Mouse (Mus musculus) MEL (cell line): ENCODE measurements around the gene Dcst1. TPM values are rescaled to one million over a fixed set of nuclear protein-coding genes. Genes with fewer than 3 reads are reported as not detected.

ENCODE experiments used
- DNase-seq: peaks from one replicate; pipeline ENCODE4 v3.0.0; 2011; ENCODE audit warnings: low read depth, low spot score
- H3K27ac ChIP-seq: 2 replicates; pipeline ENCODE4 v1.5.1; 2012; ENCODE audit warnings: low read depth, mild to moderate bottlenecking, control low read depth, low read length, moderate library complexity; ENCODE audit not compliant: control insufficient read depth
- H3K27me3 ChIP-seq, 2 experiments: fragments of 150-350 bp in 1 of 2; sonication (generic) in 1 of 2; 2 replicates each; pipeline ENCODE4 v1.6.1; 2012; ENCODE audit warnings: low read length in 2 of 2, mild to moderate bottlenecking in 2 of 2, improper control_type of control experiment in 1 of 2, moderate library complexity in 1 of 2; ENCODE audit not compliant: insufficient read depth in 2 of 2, control insufficient read depth in 1 of 2
- H3K36me3 ChIP-seq, 2 experiments: 2 replicates each; pipeline ENCODE4 v1.6.1; 2012 to 2014; ENCODE audit warnings: low read length in 2 of 2, improper control_type of control experiment in 1 of 2, inconsistent platforms in 1 of 2, mild to moderate bottlenecking in 1 of 2; ENCODE audit not compliant: insufficient read depth in 2 of 2, control insufficient read depth in 1 of 2
- H3K4me1 ChIP-seq, 2 experiments: fragments of 150-350 bp in 1 of 2; sonication (generic) in 1 of 2; 2 replicates each; pipeline ENCODE4 v1.6.1; 2012; ENCODE audit warnings: low read length in 2 of 2, improper control_type of control experiment in 1 of 2, mild to moderate bottlenecking in 1 of 2; ENCODE audit not compliant: insufficient read depth in 2 of 2, control insufficient read depth in 1 of 2
- H3K4me3 ChIP-seq, 2 experiments: fragments of 150-350 bp in 1 of 2; sonication (generic) in 1 of 2; 2 replicates each; pipeline ENCODE4 v1.5.1; 2012; ENCODE audit warnings: low read depth in 2 of 2, low read length in 2 of 2, mild to moderate bottlenecking in 2 of 2, moderate library complexity in 2 of 2, control low read depth in 1 of 2, improper control_type of control experiment in 1 of 2; ENCODE audit not compliant: control insufficient read depth in 1 of 2, insufficient read depth in 1 of 2
- H3K79me2 ChIP-seq: 2 replicates; pipeline ENCODE4 v1.6.1; 2012; ENCODE audit warnings: mild to moderate bottlenecking, low read length, moderate library complexity; ENCODE audit not compliant: control insufficient read depth, poor library complexity, insufficient read depth
- H3K9ac ChIP-seq: 2 replicates; pipeline ENCODE4 v1.6.1; 2012; ENCODE audit warnings: low read depth, mild to moderate bottlenecking, control low read depth, low read length, moderate library complexity; ENCODE audit not compliant: control insufficient read depth, poor library complexity, severe bottlenecking
- H3K9me3 ChIP-seq: fragments of 150-350 bp; sonication (generic); replicated peaks from 2 replicates; pipeline ENCODE4 v1.6.1; 2012; ENCODE audit warnings: mild to moderate bottlenecking, low read length, improper control_type of control experiment, moderate library complexity; ENCODE audit not compliant: insufficient read depth
- CHD1 ChIP-seq: IDR thresholded peaks from 2 replicates; pipeline ENCODE4 v1.6.1; 2012; ENCODE audit warnings: low read depth, mild to moderate bottlenecking, inconsistent platforms, low read length, improper control_type of control experiment
- CTCF ChIP-seq, 3 experiments: IDR thresholded peaks in 2 of 3; conservative IDR thresholded peaks in 1 of 3; 2 replicates each; pipeline ENCODE4 v1.5.1; 2011 to 2012; ENCODE audit warnings: low read length in 3 of 3, low read depth in 2 of 3, mild to moderate bottlenecking in 2 of 3, improper control_type of control experiment in 1 of 3, inconsistent platforms in 1 of 3, mixed read lengths in 1 of 3, moderate library complexity in 1 of 3; ENCODE audit not compliant: control insufficient read depth in 1 of 3, insufficient read depth in 1 of 3, poor library complexity in 1 of 3, severe bottlenecking in 1 of 3
- EP300 ChIP-seq, 2 experiments: IDR thresholded peaks; 2 replicates each; pipeline ENCODE4 v1.6.1; 2011; ENCODE audit warnings: improper control_type of control experiment in 2 of 2, low read length in 2 of 2, low read depth in 1 of 2, mild to moderate bottlenecking in 1 of 2
- GABPA ChIP-seq: IDR thresholded peaks from 2 replicates; pipeline ENCODE4 v1.6.1; 2012; ENCODE audit warnings: low read depth, mild to moderate bottlenecking, inconsistent platforms, low read length, improper control_type of control experiment, moderate library complexity
- GATA1 ChIP-seq: IDR thresholded peaks from 2 replicates; pipeline ENCODE4 v1.6.1; 2011; ENCODE audit warnings: low read depth, low read length, improper control_type of control experiment
- HCFC1 ChIP-seq: IDR thresholded peaks from 2 replicates; pipeline ENCODE4 v1.6.1; 2012; ENCODE audit warnings: low read depth, mild to moderate bottlenecking, inconsistent platforms, low read length, improper control_type of control experiment, moderate library complexity
- JUND ChIP-seq: IDR thresholded peaks from 2 replicates; pipeline ENCODE4 v1.6.1; 2011; ENCODE audit warnings: low read depth, mild to moderate bottlenecking, improper control_type of control experiment, low read length
- KAT2A ChIP-seq: conservative IDR thresholded peaks from 2 replicates; pipeline ENCODE4 v1.6.1; 2012; ENCODE audit warnings: low read depth, low read length, improper control_type of control experiment, inconsistent platforms
- MAFK ChIP-seq: IDR thresholded peaks from 2 replicates; pipeline ENCODE4 v1.6.1; 2011; ENCODE audit warnings: low read depth, mild to moderate bottlenecking, low read length, improper control_type of control experiment, borderline replicate concordance
- MAX ChIP-seq: IDR thresholded peaks from 2 replicates; pipeline ENCODE4 v1.6.1; 2011; ENCODE audit warnings: low read length, improper control_type of control experiment
- MYC ChIP-seq: IDR thresholded peaks from 2 replicates; pipeline ENCODE4 v1.6.1; 2011; ENCODE audit warnings: low read depth, mild to moderate bottlenecking, low read length, improper control_type of control experiment, moderate library complexity
- NELFE ChIP-seq: IDR thresholded peaks from 2 replicates; pipeline ENCODE4 v1.6.1; 2011; ENCODE audit warnings: low read depth, low read length, improper control_type of control experiment
- RCOR1 ChIP-seq: IDR thresholded peaks from 2 replicates; pipeline ENCODE4 v1.6.1; 2012; ENCODE audit warnings: low read depth, mild to moderate bottlenecking, inconsistent platforms, low read length, improper control_type of control experiment
- SMC3 ChIP-seq: IDR thresholded peaks from 2 replicates; pipeline ENCODE4 v1.6.1; 2011; ENCODE audit warnings: low read depth, low read length, improper control_type of control experiment
- TBP ChIP-seq: IDR thresholded peaks from 2 replicates; pipeline ENCODE4 v1.8.0; 2011; ENCODE audit warnings: low read depth, low read length, improper control_type of control experiment
- TCF12 ChIP-seq: IDR thresholded peaks from 2 replicates; pipeline ENCODE4 v1.6.1; 2014; ENCODE audit warnings: low read depth, mild to moderate bottlenecking, inconsistent platforms, low read length, improper control_type of control experiment, moderate library complexity
- USF1 ChIP-seq: IDR thresholded peaks from 2 replicates; pipeline ENCODE4 v1.6.1; 2014; ENCODE audit warnings: low read depth, mild to moderate bottlenecking, inconsistent platforms, low read length, improper control_type of control experiment, moderate library complexity
- ZC3H11A ChIP-seq: IDR thresholded peaks from 2 replicates; pipeline ENCODE4 v1.6.1; 2012; ENCODE audit warnings: low read depth, mild to moderate bottlenecking, inconsistent platforms, low read length, improper control_type of control experiment
- ZKSCAN1 ChIP-seq: IDR thresholded peaks from 2 replicates; pipeline ENCODE4 v1.6.1; 2012; ENCODE audit warnings: low read depth, mild to moderate bottlenecking, inconsistent platforms, low read length, improper control_type of control experiment, moderate library complexity
- ZNF384 ChIP-seq: IDR thresholded peaks from 2 replicates; pipeline ENCODE4 v1.6.1; 2012; ENCODE audit warnings: low read depth, mild to moderate bottlenecking, inconsistent platforms, low read length, improper control_type of control experiment
- polyA plus RNA-seq, 2 experiments: library from polyadenylated mRNA; stranded (reverse) in 1 of 2; unstranded in 1 of 2; fragments of >175 nt in 1 of 2; fragments of >200 nt in 1 of 2; gene quantifications; 2 replicates each; pipeline versions ENCODE4 v1.2.1 to v1.2.4; 2012; ENCODE audit warnings: low replicate concordance in 2 of 2, low read depth in 1 of 2; ENCODE audit not compliant: insufficient read length in 2 of 2, insufficient read depth in 1 of 2, missing spikeins in 1 of 2
- total RNA-seq: library from RNA; depleted of rRNA; stranded (reverse); fragments of 300-350 nt; gene quantifications from 2 replicates; pipeline ENCODE4 v1.2.3, GENCODE M21; 2012

The Dcst1 gene
- total and polyA plus RNA-seq, 3 experiments = 0.08 to 0.29 TPM; not detected in 1

GRCm38 (mm10) chr3:89327371-89327870 lies 37.6 kb downstream of the Dcst1 start:
- TF ChIP-seq KAT2A (no peak), TBP (no peak), ZNF384 (no peak), GABPA (no peak), MAFK (no peak), ZC3H11A (no peak), HCFC1 (no peak), MAX (no peak), SMC3 (no peak), CTCF (IDR thresholded peaks at IDR 0.05 in 2 of 3, conservative IDR thresholded peaks at IDR 0.05 in 1 of 3; ENCODE audit: control insufficient read depth in 1 of 3, insufficient read depth in 1 of 3, low read depth in 2 of 3, low read length in 3 of 3, poor library complexity in 1 of 3, severe bottlenecking in 1 of 3) (no peak), JUND (no peak), MYC (no peak), CHD1 (no peak), USF1 (no peak)
- Histone ChIP-seq H3K36me3 (0 out of 4 replicates have a peak, but pooled peaks cover 0 to 4% of the 10 kb centered on the region in 2 experiments), H3K9ac (no peak overlapping the region), H3K27ac (no peak overlapping the region), H3K9me3 (no peaks in the 10 kb centered on the region), H3K4me1 (peaks cover 6 to 13% of the 10 kb centered on the region in 2 experiments), H3K79me2 (no peaks in the 10 kb centered on the region), H3K27me3 (peaks cover 7 to 12% of the 10 kb centered on the region in 2 experiments; a peak in 2 of 4 replicates), H3K4me3 (no peak overlapping the region)
- DNase-seq = no peak

GRCm38 (mm10) chr3:89325882-89326281 lies 39.2 kb downstream of the Dcst1 start:
- no peak overlapping the region for H3K27ac ChIP-seq
- peaks cover 7 to 10% of the 10 kb centered on the region in 2 experiments for H3K4me1 ChIP-seq
- H3K36me3 ChIP-seq = no peaks in the 10 kb centered on the region
- H3K79me2 ChIP-seq = no peaks in the 10 kb centered on the region
- TF ChIP-seq RCOR1 = no peak
- TF ChIP-seq GATA1 = peak; percentile 59
- no peak for TF ChIP-seq MAFK
- TF ChIP-seq TBP = 0 out of 2 replicates have a peak, but pooled peaks have one; percentile 60
- TF ChIP-seq NELFE = no peak
- 0 out of 2 replicates have a peak, but pooled peaks have one; percentile 39 for TF ChIP-seq TCF12
- TF ChIP-seq EP300 (IDR thresholded peaks at IDR 0.05; ENCODE audit: low read depth in 1 of 2, low read length in 2 of 2) = peak in 1 of 2 experiments; percentile 32; a peak in 1 of 4 replicates
- no peak for TF ChIP-seq ZKSCAN1
- DNase-seq = peak; percentile 30
- H3K4me3 ChIP-seq = no peak overlapping the region
- H3K9me3 ChIP-seq = no peaks in the 10 kb centered on the region
- H3K9ac ChIP-seq = no peak overlapping the region
- H3K27me3 ChIP-seq = peaks cover 17 to 20% of the 10 kb centered on the region in 2 experiments
